Mouse (Mus musculus): ENCODE data around the gene Hs1bp3. TPM values are rescaled to one million over a fixed set of nuclear protein-coding genes. Genes with fewer than 3 reads are reported as not detected.

Gene Hs1bp3
- polyA plus RNA-seq, 1 experiment from 2014 or later = 10.1 TPM

Other genes with a start within 250 kb of the Hs1bp3 start
- 84.3 and 84.5 TPM in 2 replicates for gene Ldah, start 105.3 kb upstream of the Hs1bp3 start, polyA plus RNA-seq (2015; fragmentation: Nextera tagmentation; extraction: Ambion mirVana)
- 0.40 and 0.88 TPM in 2 replicates for gene Gdf7, start 11.5 kb upstream of the Hs1bp3 start, polyA plus RNA-seq (2015; fragmentation: Nextera tagmentation; extraction: Ambion mirVana)
- gene Rhob, start 186.6 kb downstream of the Hs1bp3 start, polyA plus RNA-seq (2015; fragmentation: Nextera tagmentation; extraction: Ambion mirVana) = 68.7 and 71.7 TPM in 2 replicates